Mouse (Mus musculus) urinary bladder, postnatal 4 days (tissue): ENCODE data around the gene Cuta.
"Not testable (repeated sequence)": the region's sequence is repeated elsewhere in the genome, so short reads cannot be mapped to it uniquely, and the experiment has no call there.

ENCODE experiments used
- DNase-seq, 2 experiments: peaks; one replicate each; pipeline ENCODE4 v3.0.0; 2021 to 2022; ENCODE audit warnings: low spot score in 2 of 2

Cuta gene

GRCm38 (mm10) chr17:26936921-26937695 lies 2.3 kb downstream of the Cuta start:
- DNase-seq, result no peak

GRCm38 (mm10) chr17:26936453-26936852 lies 2.9 kb downstream of the Cuta start:
- DNase-seq, result no peak

- DNase-seq, result no peak
Measured at GRCm38 (mm10) chr17:26935027-26935426, 4.3 kb downstream of the Cuta start.

- no peak for DNase-seq
Measured at GRCm38 (mm10) chr17:26933885-26934827, 5.2 kb downstream of the Cuta start.

DNA sequence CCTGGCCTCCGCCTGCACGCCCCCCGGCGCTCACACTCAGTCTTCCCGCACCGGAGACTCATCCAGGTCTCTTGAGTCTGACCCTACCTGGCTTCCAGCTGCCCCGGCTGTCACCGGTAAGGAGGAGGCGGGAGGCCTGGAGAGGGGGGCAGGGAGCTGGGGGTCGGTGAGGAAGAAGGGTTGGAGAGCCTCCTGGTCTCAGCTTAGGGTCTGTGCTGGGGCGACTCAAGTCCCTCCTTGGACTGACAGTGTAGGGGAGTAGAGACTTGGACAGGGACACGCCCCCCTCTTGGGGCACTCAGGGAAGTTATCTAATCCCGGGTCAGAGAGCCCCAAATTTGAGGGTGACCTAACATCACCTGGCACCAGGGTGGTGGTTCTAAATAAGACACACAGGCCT lies 6.0 kb downstream of the Cuta start:
- no peak for DNase-seq

DNA sequence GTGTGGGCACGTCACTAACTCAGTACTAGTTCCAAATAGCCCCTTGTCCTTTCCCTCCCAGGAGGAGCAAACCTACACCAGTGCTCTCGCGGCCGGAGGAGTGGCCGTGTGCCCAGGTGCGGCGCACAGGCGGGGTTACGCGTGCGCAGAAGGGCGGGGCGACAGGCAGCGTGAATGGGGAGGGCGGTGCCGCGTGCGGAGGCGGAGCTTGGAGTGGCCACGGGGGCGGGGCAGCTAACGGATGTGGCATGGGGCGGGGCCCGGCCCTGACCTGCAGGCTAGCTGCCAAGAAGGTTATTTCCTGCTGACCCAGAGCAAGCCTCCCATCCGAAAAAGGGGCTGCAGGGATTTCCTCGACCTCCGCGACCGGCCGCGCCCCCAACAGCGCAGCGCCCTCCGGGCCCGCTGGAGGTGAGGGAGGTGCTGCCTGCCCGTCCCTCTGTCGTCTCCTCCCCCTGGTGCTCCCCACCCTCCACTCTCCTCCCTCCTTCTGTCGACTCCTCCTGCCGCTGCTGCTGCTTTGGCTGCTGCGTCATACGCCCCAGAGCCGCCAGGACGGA lies 6.5 kb downstream of the Cuta start, which contains the start of gene Phf1:
Gene Phf1, plus strand, starts transcription at position 214 of the 560 bp plus-strand sequence.
- DNase-seq, result peak; percentile 94 to 98

GRCm38 (mm10) chr17:26931795-26932194 lies 7.6 kb downstream of the Cuta start:
- DNase-seq, result peak; percentile 41 to 61

DNA sequence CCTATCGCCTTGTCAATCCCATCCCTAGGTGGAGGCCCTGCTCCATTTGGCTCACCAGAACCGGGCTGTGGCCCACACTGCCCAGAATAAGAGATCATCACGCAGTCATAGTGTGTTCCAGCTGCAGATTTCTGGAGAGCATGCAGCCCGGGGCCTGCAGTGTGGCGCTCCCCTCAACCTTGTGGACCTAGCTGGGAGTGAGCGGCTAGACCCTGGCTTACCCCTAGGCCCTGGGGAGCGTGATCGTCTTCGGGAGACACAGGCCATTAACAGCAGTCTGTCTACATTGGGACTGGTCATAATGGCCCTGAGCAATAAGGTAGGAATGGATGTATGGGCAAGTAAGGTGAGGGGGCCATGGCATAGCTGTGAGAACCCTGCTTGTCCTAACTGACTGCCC lies 14.0 kb downstream of the Cuta start:
- not testable (repeated sequence) for DNase-seq

DNA sequence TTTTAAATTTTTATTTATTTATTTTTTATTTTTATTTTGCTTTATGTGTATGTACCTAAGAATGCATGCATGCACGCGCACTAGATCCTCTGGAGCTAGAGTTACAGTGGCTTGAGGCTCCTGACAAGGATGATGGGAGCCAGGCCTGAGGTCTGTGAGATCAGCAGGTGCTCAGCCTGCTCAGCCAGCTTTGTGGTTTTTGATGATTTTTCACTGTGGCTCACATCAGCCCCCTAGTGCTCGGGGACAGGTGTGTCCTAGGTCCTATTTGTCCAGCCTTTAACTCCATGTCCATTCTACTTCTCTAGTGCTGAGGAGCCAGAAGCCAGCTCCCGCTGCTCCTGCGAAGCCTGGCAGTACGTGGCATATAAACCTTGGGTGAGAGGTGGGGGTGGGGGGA lies 17.0 kb downstream of the Cuta start:
- not testable (repeated sequence) for DNase-seq

GRCm38 (mm10) chr17:26919516-26919915 lies 19.9 kb downstream of the Cuta start:
- DNase-seq, result not testable (repeated sequence)

- DNase-seq, result no peak
Measured at GRCm38 (mm10) chr17:26918343-26918742, 21.0 kb downstream of the Cuta start.

DNA sequence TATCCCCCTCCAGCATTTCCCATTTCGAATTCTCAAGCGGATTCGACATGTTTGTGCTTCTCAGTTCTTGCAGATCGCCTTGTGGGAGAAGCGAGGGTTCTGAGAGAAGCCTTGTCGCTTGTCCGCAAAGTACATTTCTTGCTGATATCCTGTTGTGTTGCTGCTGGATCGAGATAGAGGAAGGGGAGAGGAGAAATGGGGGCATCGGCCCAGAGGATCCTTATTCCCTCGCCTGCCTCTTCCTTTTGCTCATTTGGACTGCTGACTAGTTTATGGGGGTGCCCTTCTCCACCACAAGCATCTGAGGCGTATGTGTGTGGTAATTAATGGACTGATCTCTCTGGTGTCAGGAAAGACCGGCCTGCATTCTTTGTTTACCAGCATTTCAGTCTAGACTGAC lies 21.8 kb downstream of the Cuta start:
- DNase-seq, result not testable (repeated sequence)

GRCm38 (mm10) chr17:26916711-26917482 lies 22.5 kb downstream of the Cuta start, which contains the start of gene Kifc5b:
Gene Kifc5b (plus strand): TSS chr17:26917091.
- peak; percentile 99 to 100 for DNase-seq

DNA sequence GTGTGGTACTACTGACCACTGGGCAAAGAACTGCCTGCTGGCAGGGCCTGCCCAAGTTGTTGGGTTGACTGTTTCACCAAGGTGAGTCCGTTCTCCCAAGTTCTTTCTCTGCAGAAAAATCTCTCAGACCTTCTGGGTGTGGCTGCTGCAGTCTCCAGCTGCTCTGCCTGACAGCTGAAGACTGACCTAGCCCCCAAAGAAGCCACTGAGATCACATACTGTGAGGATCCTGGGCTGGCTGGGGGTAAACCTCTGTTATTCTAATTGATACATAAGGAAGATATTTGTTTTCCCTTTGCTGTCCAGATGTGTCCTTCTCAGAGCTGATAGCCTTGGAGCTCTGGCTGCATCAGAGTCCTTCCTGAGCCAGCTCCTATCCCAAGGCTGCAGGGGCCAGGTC lies 24.1 kb downstream of the Cuta start:
- no peak for DNase-seq

- not testable (repeated sequence) for DNase-seq
Measured at GRCm38 (mm10) chr17:26907506-26907905, 31.9 kb downstream of the Cuta start.

- no peak for DNase-seq
Measured at GRCm38 (mm10) chr17:26904320-26904719, 35.0 kb downstream of the Cuta start.

- DNase-seq, result no peak
Measured at GRCm38 (mm10) chr17:26900916-26901315, 38.5 kb downstream of the Cuta start.

- peak; percentile 37 to 75 for DNase-seq
Measured at GRCm38 (mm10) chr17:26895578-26895977, 43.8 kb downstream of the Cuta start.

DNA sequence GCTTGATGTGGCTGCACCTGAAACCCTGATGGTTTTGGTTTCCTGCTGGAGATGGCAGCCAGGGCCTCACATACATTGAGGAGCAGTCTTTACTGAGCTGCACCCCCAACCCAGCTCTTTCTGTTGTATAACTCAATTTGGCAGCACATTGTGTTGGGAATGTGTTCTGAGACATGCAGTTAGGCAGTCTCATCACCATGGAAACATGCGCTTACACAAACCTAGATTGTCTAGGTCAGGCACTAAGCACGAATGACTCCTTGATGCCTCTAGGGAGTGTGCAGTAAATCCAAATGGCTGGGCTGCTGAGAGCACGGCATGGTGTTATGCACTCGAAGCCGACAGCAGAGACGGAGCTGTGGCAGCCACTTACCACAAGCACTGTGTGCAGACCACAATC lies 45.0 kb downstream of the Cuta start:
- DNase-seq, result no peak

DNA sequence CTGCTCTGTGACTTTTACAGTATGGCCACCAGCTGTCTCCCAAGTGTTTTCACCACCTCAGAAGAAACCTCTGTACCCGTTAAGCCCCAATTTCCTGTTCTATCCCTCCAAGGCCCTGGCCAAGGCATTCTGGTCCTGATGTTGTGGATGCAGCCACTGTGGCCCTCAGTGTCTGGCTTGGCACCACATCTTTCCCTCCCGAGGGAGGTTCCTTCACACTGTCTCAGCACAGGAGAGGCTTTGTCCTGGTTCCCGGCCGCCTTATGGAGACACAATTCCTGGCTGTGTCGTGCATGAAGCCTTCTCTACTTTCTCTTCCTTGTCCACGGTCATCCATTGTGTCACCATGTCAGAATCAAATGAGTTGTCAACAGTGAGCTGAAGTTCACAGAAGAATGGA lies 45.9 kb downstream of the Cuta start:
- no peak for DNase-seq

- DNase-seq, result no peak
Measured at GRCm38 (mm10) chr17:26892635-26893375, 46.6 kb downstream of the Cuta start.
